Mouse (Mus musculus) natural killer cell, adult 2 months (primary cell): ENCODE data around the gene Gm42878.

Experiments
- DNase-seq, 2 experiments: peaks; one replicate each; pipeline ENCODE4 v3.0.0; 2022; ENCODE audit warnings: low spot score in 2 of 2

Gene Gm42878

DNA sequence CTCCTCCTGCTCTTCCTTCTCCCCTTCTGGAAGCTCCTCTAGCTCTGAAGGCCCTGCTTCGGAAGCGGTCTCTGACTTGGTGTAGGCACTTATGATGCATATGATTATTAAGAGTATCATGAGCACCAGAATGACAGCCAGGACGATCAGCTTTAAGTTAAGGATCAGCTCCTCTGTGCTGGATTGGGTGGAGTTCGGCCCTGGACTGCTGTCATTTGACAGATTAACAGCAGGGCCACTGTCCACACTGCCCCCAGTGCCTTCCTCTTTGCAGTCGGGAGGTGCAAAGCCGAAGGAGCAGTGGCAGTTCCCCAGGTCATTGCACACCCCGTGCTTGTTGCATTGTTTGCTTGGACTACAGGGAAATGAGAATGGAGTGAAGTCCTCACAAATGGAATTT, 44.6 kb downstream of the Gm42878 start:
- no peak for DNase-seq

DNA sequence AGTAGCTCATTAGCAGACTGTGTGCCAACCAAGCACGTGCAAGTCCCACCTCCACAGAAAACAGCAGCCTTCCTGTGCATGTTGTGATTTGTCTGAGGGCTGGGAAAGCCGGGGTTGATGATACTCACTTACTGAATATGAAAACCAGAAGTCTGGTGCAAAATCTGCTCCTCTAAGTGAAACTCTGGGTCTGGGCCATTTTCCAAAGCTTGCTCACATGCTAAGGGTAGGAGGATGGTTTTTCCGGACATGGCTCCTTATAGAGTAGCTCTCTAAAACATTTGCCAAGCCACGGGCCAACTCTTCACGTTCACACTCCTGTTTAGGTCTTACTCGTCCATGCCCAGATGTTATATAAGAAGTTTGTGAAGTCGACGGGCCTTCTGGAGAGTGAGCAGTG, 52.0 kb downstream of the Gm42878 start:
- DNase-seq, result no peak

DNA sequence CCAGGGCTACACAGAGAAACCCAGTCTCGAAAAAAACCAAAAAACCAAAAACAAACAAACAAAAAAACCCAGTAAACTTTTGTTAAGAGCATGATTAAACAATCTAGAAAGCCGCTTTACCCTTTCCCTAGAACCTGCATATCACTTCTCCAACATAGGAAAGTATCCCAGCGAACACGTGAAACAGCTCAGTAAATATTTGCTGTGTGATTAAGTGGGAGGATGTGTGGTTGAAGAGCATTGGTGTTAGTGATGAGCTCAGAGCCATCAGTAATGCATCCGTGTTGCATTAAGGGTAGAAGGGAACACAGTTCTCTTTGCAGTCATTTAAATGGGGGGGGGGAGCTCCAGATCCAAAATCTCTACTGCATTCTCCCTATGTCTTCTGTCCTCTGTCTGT, 60.5 kb downstream of the Gm42878 start:
- DNase-seq, result no peak

DNA sequence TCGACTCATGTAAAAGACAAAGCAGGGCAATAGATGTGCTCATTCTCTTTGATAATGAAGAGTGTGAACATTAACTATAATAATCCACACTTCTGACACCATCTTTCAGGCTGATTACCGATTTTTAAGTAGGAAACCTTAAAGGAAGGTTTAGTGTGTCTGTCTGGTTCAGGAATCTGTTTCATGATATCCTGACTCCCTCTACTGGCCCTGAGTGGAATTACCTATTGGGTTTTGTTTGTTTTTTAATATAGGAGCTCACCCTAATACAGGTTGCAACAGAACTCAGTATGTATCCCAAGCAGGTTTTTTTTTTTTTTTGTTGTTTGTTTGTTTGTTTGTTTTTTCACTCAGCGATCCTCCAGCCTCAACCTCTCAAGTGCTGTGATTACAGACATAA, 67.6 kb downstream of the Gm42878 start:
- DNase-seq, result peak; percentile 20 to 36

DNA sequence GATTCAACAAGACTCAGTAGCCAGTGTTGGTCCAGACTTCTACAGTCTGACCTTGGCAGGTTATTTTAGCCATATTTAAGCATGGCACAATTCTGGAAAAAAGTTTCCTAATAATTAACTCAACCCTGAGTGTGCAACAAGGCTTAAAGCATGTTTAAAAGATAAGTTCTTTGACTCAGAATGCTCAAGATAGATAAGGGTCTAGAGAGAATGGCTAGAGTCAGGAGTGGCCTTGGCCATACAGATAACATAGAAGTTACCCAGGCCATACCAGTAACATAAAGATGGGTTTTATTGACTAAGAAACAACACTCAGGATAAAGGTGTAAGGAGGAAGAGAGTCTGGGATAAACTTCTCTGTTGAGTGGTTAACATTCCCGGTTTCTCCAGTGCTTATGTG, 69.2 kb downstream of the Gm42878 start:
- no peak for DNase-seq

DNA sequence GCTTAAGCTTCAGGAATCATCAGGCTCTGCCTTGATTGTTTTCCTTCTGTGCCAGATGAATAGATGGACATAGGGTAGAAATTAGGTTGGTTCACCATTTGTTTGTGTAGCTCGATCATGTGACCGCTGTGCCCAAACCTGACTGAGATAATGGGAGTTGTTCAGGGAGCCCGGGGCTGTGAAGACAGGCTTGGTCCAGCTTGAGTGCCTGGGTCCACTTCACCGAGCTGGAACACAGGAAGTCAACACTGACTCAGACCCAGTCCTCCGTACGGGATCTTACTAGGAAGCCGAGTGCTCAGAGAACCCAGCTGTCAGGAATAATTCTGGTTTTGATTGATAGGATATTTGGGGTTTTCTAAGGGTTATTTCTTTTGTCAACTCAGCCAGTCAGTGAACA, 70.7 kb downstream of the Gm42878 start:
- DNase-seq, result no peak

DNA sequence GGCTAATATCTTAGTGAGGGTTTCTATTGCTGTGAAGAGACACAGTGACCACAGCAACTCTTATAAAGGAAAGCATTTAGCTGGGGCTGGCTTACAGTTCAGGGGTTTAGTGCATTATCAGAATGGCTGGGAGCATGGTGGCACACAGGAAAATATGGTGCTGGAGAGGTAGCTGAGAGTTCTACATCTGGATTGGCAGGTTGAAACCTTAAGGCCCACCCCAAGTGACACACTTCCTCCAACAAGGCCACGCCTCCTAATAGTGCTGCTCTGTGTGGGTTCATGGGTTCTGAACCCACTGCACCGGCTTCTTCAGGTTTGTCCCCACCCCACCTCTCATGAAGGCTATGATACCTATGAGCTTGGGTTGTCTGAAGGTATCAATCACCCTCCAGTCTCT, 72.9 kb downstream of the Gm42878 start:
- DNase-seq, result no peak

DNA sequence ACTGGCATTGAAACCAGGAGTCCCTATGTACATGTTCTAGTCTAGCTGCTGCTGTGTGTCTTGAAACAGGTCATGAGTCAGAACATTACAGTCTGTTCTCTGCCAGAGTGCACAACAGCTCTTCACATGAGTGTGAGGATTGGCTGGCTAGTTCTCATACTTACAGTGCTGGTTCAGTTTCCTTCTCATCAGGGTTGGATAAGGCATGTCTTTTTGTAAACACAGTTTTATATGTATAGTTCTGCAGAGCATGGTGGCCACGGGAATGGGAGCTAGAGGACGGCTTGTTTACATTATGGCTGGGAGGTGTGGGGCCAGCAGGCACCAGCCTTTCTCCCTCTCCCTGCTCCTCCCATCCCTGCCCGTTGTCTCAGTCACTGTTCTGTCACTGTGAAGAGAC, 75.7 kb downstream of the Gm42878 start:
- no peak for DNase-seq
